Mouse (Mus musculus): ENCODE measurements at regions not wholly inside any gene's neighbourhood (a gene's known extent, or its start where the extent isn't known, plus 50 kb on each side); places are given as distances from the start of the nearest gene placed in this dataset.

DNA sequence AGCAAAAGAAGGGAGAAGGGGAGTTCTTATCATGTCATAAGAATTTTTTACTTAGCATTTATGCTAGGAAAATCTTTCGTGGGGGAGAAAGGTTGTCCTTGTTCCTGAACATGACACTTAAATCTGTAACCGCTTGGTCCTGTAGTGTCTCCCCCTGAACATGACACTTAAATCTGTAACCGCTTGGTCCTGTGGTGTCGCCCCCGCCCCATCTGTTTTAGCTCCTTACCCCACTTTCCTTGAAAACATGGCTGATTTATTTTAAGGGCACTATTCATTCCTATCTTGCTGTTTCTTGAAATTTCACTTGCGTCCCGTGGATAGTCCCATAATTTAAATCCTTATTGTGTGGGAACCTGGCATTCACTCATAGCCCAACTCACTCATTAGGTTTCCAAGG, 82.2 kb downstream of the Rap2a start:
- WGBS: 94% methylated on average over 7 of the region's 7 CpGs
- H3K36me3 ChIP-seq (ENCODE audit: control insufficient read depth, insufficient read depth, low read length): no peaks in the 10 kb centered on the region
- no peaks in the 10 kb centered on the region for H3K4me1 ChIP-seq (ENCODE audit: control insufficient read depth, insufficient read depth, low read length)
- no peak overlapping the region for H3K9ac ChIP-seq (ENCODE audit: low read depth, low read length)
- H3K4me3 ChIP-seq (ENCODE audit: insufficient read depth, low read depth, low read length): no peak overlapping the region
- no peaks in the 10 kb centered on the region for H3K79me2 ChIP-seq (ENCODE audit: control insufficient read depth, insufficient read depth, low read length)
- no peak for DNase-seq (ENCODE audit: extremely low read depth, low read depth, low spot score)
- H3K27ac ChIP-seq (replicated peaks; ENCODE audit: insufficient read depth, low read depth, low read length): no peak overlapping the region
- no peaks in the 10 kb centered on the region for H3K27me3 ChIP-seq (ENCODE audit: control insufficient read depth, insufficient read depth, low read length)
- TF ChIP-seq CTCF (IDR thresholded peaks at IDR 0.05; ENCODE audit: low read depth, low read length) (no peak), POLR2A (IDR thresholded peaks at IDR 0.05; ENCODE audit: extremely low read depth, insufficient read depth, low read length) (no peak)

DNA sequence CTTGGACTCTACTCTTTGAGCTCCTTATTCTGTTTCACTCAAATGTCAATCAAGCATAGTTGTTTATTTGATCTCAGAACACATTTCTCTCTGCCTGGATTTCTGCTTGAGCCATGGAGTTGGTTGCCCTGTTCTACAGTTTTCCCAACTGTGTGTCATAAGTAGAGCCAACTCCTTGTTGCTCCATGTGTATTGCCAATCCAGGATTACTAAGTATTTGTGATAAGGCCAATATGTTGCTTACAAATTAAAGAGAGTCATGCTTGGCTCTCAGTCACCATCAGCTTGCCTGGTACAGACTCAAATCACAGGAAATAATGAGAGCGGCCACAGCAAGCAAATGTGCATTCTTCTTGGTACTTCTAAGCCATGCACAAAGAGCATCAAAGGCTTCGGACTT, 82.7 kb downstream of the Rap2a start:
- DNase-seq (ENCODE audit: extremely low read depth, low read depth, low spot score): no peak
- no peaks in the 10 kb centered on the region for H3K36me3 ChIP-seq (ENCODE audit: control insufficient read depth, insufficient read depth, low read length)
- no peak overlapping the region for H3K27ac ChIP-seq (replicated peaks; ENCODE audit: insufficient read depth, low read depth, low read length)
- H3K4me3 ChIP-seq (ENCODE audit: insufficient read depth, low read depth, low read length): no peak overlapping the region
- H3K4me1 ChIP-seq (ENCODE audit: control insufficient read depth, insufficient read depth, low read length): no peaks in the 10 kb centered on the region
- WGBS: 93% methylated on average over 2 of the region's 2 CpGs
- TF ChIP-seq POLR2A (IDR thresholded peaks at IDR 0.05; ENCODE audit: extremely low read depth, insufficient read depth, low read length): no peak
- no peak for TF ChIP-seq CTCF (IDR thresholded peaks at IDR 0.05; ENCODE audit: low read depth, low read length)
- no peaks in the 10 kb centered on the region for H3K27me3 ChIP-seq (ENCODE audit: control insufficient read depth, insufficient read depth, low read length)
- no peaks in the 10 kb centered on the region for H3K79me2 ChIP-seq (ENCODE audit: control insufficient read depth, insufficient read depth, low read length)
- no peak overlapping the region for H3K9ac ChIP-seq (ENCODE audit: low read depth, low read length)

DNA sequence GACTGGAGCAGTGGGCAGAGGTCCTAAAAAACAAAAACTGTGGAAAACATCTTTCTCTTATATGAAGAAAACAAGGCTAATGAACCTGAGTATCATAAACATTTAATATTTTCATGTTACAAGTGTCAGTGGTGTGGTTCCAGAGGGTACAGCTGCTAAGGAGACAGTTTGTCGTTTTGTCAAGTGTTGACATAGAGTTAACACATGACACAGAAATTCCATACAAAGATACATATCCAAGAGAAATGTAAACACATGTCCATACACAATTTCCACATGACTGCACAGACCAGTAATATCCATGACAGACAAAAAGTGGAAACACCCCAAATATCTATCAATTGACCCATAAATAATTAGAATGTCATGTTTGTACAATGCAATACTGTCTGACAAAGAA, 88.7 kb downstream of the Rap2a start:
- Histone ChIP-seq H3K4me3 (ENCODE audit: insufficient read depth, low read depth, low read length) (no peak overlapping the region), H3K9ac (ENCODE audit: low read depth, low read length) (no peak overlapping the region), H3K27ac (replicated peaks; ENCODE audit: insufficient read depth, low read depth, low read length) (no peak overlapping the region), H3K79me2 (ENCODE audit: control insufficient read depth, insufficient read depth, low read length) (no peaks in the 10 kb centered on the region), H3K4me1 (ENCODE audit: control insufficient read depth, insufficient read depth, low read length) (no peaks in the 10 kb centered on the region), H3K36me3 (ENCODE audit: control insufficient read depth, insufficient read depth, low read length) (no peaks in the 10 kb centered on the region), H3K27me3 (ENCODE audit: control insufficient read depth, insufficient read depth, low read length) (no peaks in the 10 kb centered on the region)
- WGBS: 50% methylated on average over 1 of the region's 1 CpGs
- TF ChIP-seq CTCF (IDR thresholded peaks at IDR 0.05; ENCODE audit: low read depth, low read length) (no peak), POLR2A (IDR thresholded peaks at IDR 0.05; ENCODE audit: extremely low read depth, insufficient read depth, low read length) (no peak)
- no peak for DNase-seq (ENCODE audit: extremely low read depth, low read depth, low spot score)

DNA sequence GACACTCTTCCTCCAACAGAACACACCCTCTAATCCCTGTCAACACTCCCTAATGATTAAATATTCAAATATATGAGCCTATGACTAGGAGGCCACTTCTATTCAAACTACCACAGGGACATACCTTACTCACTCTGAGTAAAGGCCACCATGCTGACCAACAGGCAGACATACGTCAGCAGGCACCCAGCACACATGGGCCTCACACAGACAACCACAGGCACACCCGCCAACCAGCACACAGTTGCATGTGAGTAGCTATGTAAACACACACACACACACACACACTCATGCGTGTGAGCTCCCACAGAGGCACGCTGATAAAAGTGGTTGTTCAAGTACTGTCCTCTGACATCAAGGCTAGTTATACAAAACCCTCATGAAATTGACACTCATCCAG, 89.8 kb downstream of the Rap2a start:
- no peak overlapping the region for H3K9ac ChIP-seq (ENCODE audit: low read depth, low read length)
- H3K4me3 ChIP-seq (ENCODE audit: insufficient read depth, low read depth, low read length): no peak overlapping the region
- H3K27me3 ChIP-seq (ENCODE audit: control insufficient read depth, insufficient read depth, low read length): no peaks in the 10 kb centered on the region
- no peaks in the 10 kb centered on the region for H3K4me1 ChIP-seq (ENCODE audit: control insufficient read depth, insufficient read depth, low read length)
- H3K27ac ChIP-seq (replicated peaks; ENCODE audit: insufficient read depth, low read depth, low read length): no peak overlapping the region
- 79% methylated on average over 4 of the region's 4 CpGs for WGBS
- H3K36me3 ChIP-seq (ENCODE audit: control insufficient read depth, insufficient read depth, low read length): no peaks in the 10 kb centered on the region
- H3K79me2 ChIP-seq (ENCODE audit: control insufficient read depth, insufficient read depth, low read length): no peaks in the 10 kb centered on the region
- no peak for DNase-seq (ENCODE audit: extremely low read depth, low read depth, low spot score)
- TF ChIP-seq CTCF (IDR thresholded peaks at IDR 0.05; ENCODE audit: low read depth, low read length) (no peak), POLR2A (IDR thresholded peaks at IDR 0.05; ENCODE audit: extremely low read depth, insufficient read depth, low read length) (no peak)

DNA sequence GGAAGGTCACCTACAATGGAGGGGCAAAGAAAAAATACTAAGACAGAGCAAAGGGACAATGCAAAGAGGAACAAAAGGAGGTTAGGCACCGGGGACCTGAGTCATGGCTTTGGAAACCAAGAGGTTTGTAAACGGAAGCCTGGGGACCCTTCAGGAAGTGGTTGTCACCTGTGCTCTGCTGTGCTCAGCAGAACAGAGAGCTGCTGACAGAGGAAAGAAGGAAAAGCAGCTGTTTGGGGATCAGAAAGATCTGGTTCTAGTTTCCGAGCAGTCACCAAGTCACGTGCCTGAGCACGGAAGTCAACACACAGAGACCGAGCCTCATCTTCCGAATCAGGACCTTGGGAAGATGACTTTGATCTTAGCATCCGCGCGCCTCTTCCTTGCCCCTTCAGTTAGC, 94.0 kb downstream of the Rap2a start:
- H3K4me3 ChIP-seq (ENCODE audit: insufficient read depth, low read depth, low read length): no peak overlapping the region
- H3K27ac ChIP-seq (replicated peaks; ENCODE audit: insufficient read depth, low read depth, low read length): no peak overlapping the region
- DNase-seq (ENCODE audit: extremely low read depth, low read depth, low spot score): no peak
- no peaks in the 10 kb centered on the region for H3K27me3 ChIP-seq (ENCODE audit: control insufficient read depth, insufficient read depth, low read length)
- H3K4me1 ChIP-seq (ENCODE audit: control insufficient read depth, insufficient read depth, low read length): no peaks in the 10 kb centered on the region
- 66% methylated on average over 10 of the region's 10 CpGs for WGBS
- H3K36me3 ChIP-seq (ENCODE audit: control insufficient read depth, insufficient read depth, low read length): no peaks in the 10 kb centered on the region
- H3K9ac ChIP-seq (ENCODE audit: low read depth, low read length): no peak overlapping the region
- TF ChIP-seq POLR2A (IDR thresholded peaks at IDR 0.05; ENCODE audit: extremely low read depth, insufficient read depth, low read length) (no peak), CTCF (IDR thresholded peaks at IDR 0.05; ENCODE audit: low read depth, low read length) (no peak)
- no peaks in the 10 kb centered on the region for H3K79me2 ChIP-seq (ENCODE audit: control insufficient read depth, insufficient read depth, low read length)

DNA sequence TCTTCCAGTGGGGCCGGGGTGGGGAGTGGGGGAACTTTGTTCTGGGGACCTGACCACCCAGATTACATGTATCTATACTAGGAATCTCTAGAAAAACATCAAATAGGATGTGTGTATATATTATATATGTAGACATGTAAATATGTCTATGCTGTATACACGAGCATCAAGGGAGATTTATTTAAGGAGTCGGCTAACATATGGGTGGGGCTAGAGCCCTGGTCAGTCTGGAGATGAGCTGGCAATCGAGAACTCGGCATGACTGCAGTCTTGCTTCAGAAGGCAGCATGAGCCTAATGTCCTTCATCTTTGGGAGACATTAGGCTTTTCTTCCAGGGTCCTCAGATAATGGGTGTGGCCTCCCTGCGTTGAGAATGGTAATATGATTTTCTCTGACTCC, 97.0 kb downstream of the Rap2a start:
- no peaks in the 10 kb centered on the region for H3K4me1 ChIP-seq (ENCODE audit: control insufficient read depth, insufficient read depth, low read length)
- no peaks in the 10 kb centered on the region for H3K79me2 ChIP-seq (ENCODE audit: control insufficient read depth, insufficient read depth, low read length)
- no peak overlapping the region for H3K9ac ChIP-seq (ENCODE audit: low read depth, low read length)
- no peak for DNase-seq (ENCODE audit: extremely low read depth, low read depth, low spot score)
- no peaks in the 10 kb centered on the region for H3K36me3 ChIP-seq (ENCODE audit: control insufficient read depth, insufficient read depth, low read length)
- H3K27ac ChIP-seq (replicated peaks; ENCODE audit: insufficient read depth, low read depth, low read length): no peak overlapping the region
- no peak overlapping the region for H3K4me3 ChIP-seq (ENCODE audit: insufficient read depth, low read depth, low read length)
- no peak for TF ChIP-seq CTCF (IDR thresholded peaks at IDR 0.05; ENCODE audit: low read depth, low read length)
- no peak for TF ChIP-seq POLR2A (IDR thresholded peaks at IDR 0.05; ENCODE audit: extremely low read depth, insufficient read depth, low read length)
- 81% methylated on average over 6 of the region's 6 CpGs for WGBS
- no peaks in the 10 kb centered on the region for H3K27me3 ChIP-seq (ENCODE audit: control insufficient read depth, insufficient read depth, low read length)

Measured in liver, adult 2 months (tissue).